ENCODE assay signal across 8 mouse cellular contexts in genomic region chr8:110718969-110719670, GRCm38 (mm10). TPM values are rescaled to one million over a fixed set of nuclear protein-coding genes. Genes with fewer than 3 reads are reported as not detected.
DNase-seq lines count a peak whose midpoint lies in the region; ATAC-seq and TF ChIP-seq lines count a peak whose summit lies in the region.

No protein-coding gene starts in this region.

- H3K27me3 ChIP-seq in testis, adult 2 months (ENCODE audit: control insufficient read depth, insufficient read depth, low read length) = no peaks in the 10 kb centered on the region
- H3K27me3 ChIP-seq in heart, embryonic 14.5 days (ENCODE audit: control insufficient read depth, insufficient read depth, low read length) = no peaks in the 10 kb centered on the region
- H3K27me3 ChIP-seq in kidney, embryonic 16.5 days (ENCODE audit: insufficient read depth, low read length) = no peaks in the 10 kb centered on the region
- no peaks in the 10 kb centered on the region for H3K27me3 ChIP-seq in megakaryocyte, embryonic 14.5 days (replicated peaks)

- 50% methylated on average over 12 of the region's 12 CpGs for WGBS in heart, embryonic 14.5 days
- WGBS in kidney, embryonic 16.5 days = 28% methylated on average over 12 of the region's 12 CpGs

- TF ChIP-seq POLR2A in testis, adult 2 months (IDR thresholded peaks at IDR 0.05; ENCODE audit: control insufficient read depth, low read depth, low read length) = no peak

- peak; percentile 54 for DNase-seq in adrenal gland, postnatal 10 days
- no peak for DNase-seq in adrenal gland, adult 8-10 months
- no peak for DNase-seq in testis, postnatal 14 days (ENCODE audit: low spot score)

- H3K4me3 ChIP-seq in testis, adult 2 months (ENCODE audit: control insufficient read depth, low read depth, low read length) = no peak overlapping the region
- no peak overlapping the region for H3K4me3 ChIP-seq in heart, embryonic 14.5 days (ENCODE audit: control insufficient read depth in 1 of 2, insufficient read depth in 1 of 2, low read depth in 1 of 2, low read length in 2 of 2)
- H3K4me3 ChIP-seq in kidney, embryonic 16.5 days (ENCODE audit: low read length) = no peak overlapping the region
- peak overlapping the region; percentile 78 for H3K4me3 ChIP-seq in megakaryocyte, embryonic 14.5 days (replicated peaks)

- H3K36me3 ChIP-seq in testis, adult 2 months (ENCODE audit: control insufficient read depth, insufficient read depth, low read length) = no peaks in the 10 kb centered on the region
- H3K36me3 ChIP-seq in heart, embryonic 14.5 days (ENCODE audit: control insufficient read depth, insufficient read depth, low read length) = no peaks in the 10 kb centered on the region
- 0 out of 2 replicates have a peak, but pooled peaks cover 4% of the 10 kb centered on the region for H3K36me3 ChIP-seq in kidney, embryonic 16.5 days (ENCODE audit: insufficient read depth, low read length)
- H3K36me3 ChIP-seq in megakaryocyte, embryonic 14.5 days (replicated peaks; ENCODE audit: low read length) = peaks cover 77% of the 10 kb centered on the region

- peak overlapping the region; percentile 12; the same call in 1 of the 2 replicates for H3K4me2 ChIP-seq in heart, embryonic 14.5 days (ENCODE audit: low read length)
- no peak overlapping the region; the same call in 1 of the 2 replicates for H3K4me2 ChIP-seq in kidney, embryonic 16.5 days (replicated peaks; ENCODE audit: low read depth, low read length)

- H3K4me1 ChIP-seq in testis, adult 2 months (ENCODE audit: control insufficient read depth, insufficient read depth, low read length) = peaks cover 12% of the 10 kb centered on the region
- H3K4me1 ChIP-seq in heart, embryonic 14.5 days (ENCODE audit: control insufficient read depth in 2 of 2, insufficient read depth in 2 of 2, low read length in 2 of 2) = peaks cover 61 to 78% of the 10 kb centered on the region in 2 experiments
- H3K4me1 ChIP-seq in kidney, embryonic 16.5 days (ENCODE audit: insufficient read depth, low read length) = peaks cover 74% of the 10 kb centered on the region
- H3K4me1 ChIP-seq in megakaryocyte, embryonic 14.5 days = peaks cover 88% of the 10 kb centered on the region

- no peak for ATAC-seq in heart, embryonic 14.5 days (ENCODE audit: insufficient number of reproducible peaks, insufficient read depth, low FRiP score, low read depth)
- ATAC-seq in kidney, embryonic 16.5 days (ENCODE audit: low FRiP score, low TSS enrichment) = no peak
- ATAC-seq in CD4-positive, CD25-positive, alpha-beta regulatory T cell, adult 4 months = no peak

- TF ChIP-seq CTCF in testis, adult 2 months (IDR thresholded peaks at IDR 0.05; ENCODE audit: control insufficient read depth, insufficient read depth, insufficient replicate concordance, low read depth, low read length) = no peak

- H3K27ac ChIP-seq in testis, adult 2 months (ENCODE audit: control insufficient read depth, insufficient read depth, low read depth, low read length) = peak overlapping the region; percentile 16; the same call in 1 of the 2 replicates
- peak overlapping the region in 1 of 2 experiments; percentile 94; a peak in 2 of 4 replicates for H3K27ac ChIP-seq in heart, embryonic 14.5 days (replicated peaks in 1 of 2; ENCODE audit: control insufficient read depth in 1 of 2, insufficient read depth in 1 of 2, low read depth in 2 of 2, low read length in 2 of 2)
- H3K27ac ChIP-seq in kidney, embryonic 16.5 days (ENCODE audit: low read length) = peak overlapping the region; percentile 94

- peak overlapping the region; percentile 42; the same call in 1 of the 2 replicates for H3K9ac ChIP-seq in heart, embryonic 14.5 days (ENCODE audit: low read length)
- H3K9ac ChIP-seq in kidney, embryonic 16.5 days (replicated peaks; ENCODE audit: low read length) = peak overlapping the region; percentile 58

- H3K9me3 ChIP-seq in heart, embryonic 14.5 days (ENCODE audit: control insufficient read depth, low read length) = no peaks in the 10 kb centered on the region
- H3K9me3 ChIP-seq in kidney, embryonic 16.5 days (ENCODE audit: low read length) = no peaks in the 10 kb centered on the region
- H3K9me3 ChIP-seq in megakaryocyte, embryonic 14.5 days = no peaks in the 10 kb centered on the region

RNA-seq across cellular contexts. Expression of gene Mtss1l, which starts 2.2 kb away (rescaled TPM):
- total RNA-seq in adrenal gland, postnatal 10 days (2021) = 10 to 100 TPM; 28.3 to 38.3 TPM
- total RNA-seq in adrenal gland, adult 8-10 months (2022) = 10 to 100 TPM; 19.5 to 28.8 (median 25.1) TPM
- 9.0 TPM in 2 replicates for polyA plus RNA-seq in testis, adult 2 months (2012; rRNA removed)
- polyA plus RNA-seq in heart, embryonic 14.5 days (2014; fragmentation: Nextera tagmentation; extraction: Ambion mirVana) = 17.2 and 17.6 TPM in 2 replicates
- polyA plus RNA-seq in kidney, embryonic 16.5 days (2015; fragmentation: Nextera tagmentation; extraction: Ambion mirVana) = 9.1 and 9.2 TPM in 2 replicates
- polyA plus RNA-seq in megakaryocyte, embryonic 14.5 days (2012; ENCODE audit: insufficient read depth, low replicate concordance) = 149 and 562 TPM in 2 replicates
- polyA plus RNA-seq in CD4-positive, CD25-positive, alpha-beta regulatory T cell, adult 4 months (2017; shearing (Covaris generic)) = not detected
